ENCODE assay signal across 10 mouse cellular contexts in genomic region chr19:5822834-5823205, GRCm38 (mm10). TPM values are rescaled to one million over a fixed set of nuclear protein-coding genes. Genes with fewer than 3 reads are reported as not detected.
DNase-seq lines count a peak whose midpoint lies in the region; ATAC-seq and TF ChIP-seq lines count a peak whose summit lies in the region.
"Had no signal": no experiment of that assay in that cellular context is flagged by ENCODE, and none has a peak within 500 bp of the region (broad histone marks: within the 10 kb centered on the region; RNA-seq: fewer than 3 reads in every experiment).

No protein-coding gene starts in this region.

- no peak for DNase-seq in heart, adult 2 months
- DNase-seq in heart, postnatal 14 days = no peak
- no peak for DNase-seq in layer of hippocampus, adult 2 months (ENCODE audit: low spot score in 2 of 2)
- no peak for DNase-seq in layer of hippocampus, adult 9-11 months
- no peak for DNase-seq in hindbrain, postnatal 0 days (ENCODE audit: low spot score)
- DNase-seq in spleen, adult 18-20 months = no peak
- DNase-seq in cerebellum, adult 18-20 months = no peak

- TF ChIP-seq EP300 in heart, adult 2 months (IDR thresholded peaks at IDR 0.05; ENCODE audit: insufficient read depth, low read depth, low read length) = no peak

- H3K79me2 ChIP-seq in heart, adult 2 months (replicated peaks; ENCODE audit: control insufficient read depth, insufficient read depth, low read length) = no peaks in the 10 kb centered on the region

- H3K9me3 ChIP-seq in E14TG2a.4 (ENCODE audit: low read length) = no peaks in the 10 kb centered on the region
- H3K9me3 ChIP-seq in hindbrain, postnatal 0 days (ENCODE audit: low read length) = no peaks in the 10 kb centered on the region
- H3K9me3 ChIP-seq: megakaryocyte, embryonic 14.5 days had no signal

- ATAC-seq in hindbrain, postnatal 0 days = no peak

- TF ChIP-seq CTCF in heart, adult 2 months (IDR thresholded peaks at IDR 0.05) = no peak
- TF ChIP-seq CTCF in layer of hippocampus, adult 2 months (conservative IDR thresholded peaks at IDR 0.05) = no peak
- no peak for TF ChIP-seq CTCF in E14TG2a.4 (conservative IDR thresholded peaks at IDR 0.05; ENCODE audit: low read length)
- no peak for TF ChIP-seq CTCF in hindbrain, postnatal 0 days (IDR thresholded peaks at IDR 0.05; ENCODE audit: low read depth)

- WGBS in heart, adult 2 months = 50% methylated on average over 7 of the region's 7 CpGs
- WGBS in hindbrain, postnatal 0 days = 53% methylated on average over 7 of the region's 7 CpGs

- H3K4me2 ChIP-seq in hindbrain, postnatal 0 days (ENCODE audit: low read depth, low read length) = no peak overlapping the region

- intact Hi-C loops in heart, adult 2 months (cut with DNase I) = no loop called here
- intact Hi-C loops in heart, postnatal 14 days (cut with DNase I) = loop anchor here (2.0 kb wide), 1 partner anchor 22 kb away; no protein-coding TSS in a partner anchor

- peaks cover 42% of the 10 kb centered on the region for H3K36me3 ChIP-seq in heart, adult 2 months (ENCODE audit: control insufficient read depth, insufficient read depth, low read length)
- peaks cover 32% of the 10 kb centered on the region for H3K36me3 ChIP-seq in E14TG2a.4 (ENCODE audit: insufficient read depth, low read length)
- no peaks in the 10 kb centered on the region for H3K36me3 ChIP-seq in hindbrain, postnatal 0 days (ENCODE audit: insufficient read depth, low read length)

- peak overlapping the region; percentile 4 for H3K9ac ChIP-seq in heart, adult 2 months (ENCODE audit: low read depth, low read length)
- H3K9ac ChIP-seq in hindbrain, postnatal 0 days (replicated peaks; ENCODE audit: low read length) = no peak overlapping the region

- 0 out of 2 replicates have a peak, but pooled peaks have one; percentile 1 for TF ChIP-seq POLR2A in heart, adult 2 months (IDR thresholded peaks at IDR 0.05; ENCODE audit: insufficient read depth, low read depth, low read length)

- no peak overlapping the region for H3K4me3 ChIP-seq in heart, adult 2 months
- no peak overlapping the region for H3K4me3 ChIP-seq in layer of hippocampus, adult 2 months
- peak overlapping the region; percentile 24; the same call in 1 of the 2 replicates for H3K4me3 ChIP-seq in E14TG2a.4 (replicated peaks; ENCODE audit: low read length)
- H3K4me3 ChIP-seq in hindbrain, postnatal 0 days (ENCODE audit: low read length) = no peak overlapping the region

- no peaks in the 10 kb centered on the region for H3K27me3 ChIP-seq in heart, adult 2 months (ENCODE audit: control insufficient read depth, insufficient read depth, low read length)
- no peaks in the 10 kb centered on the region for H3K27me3 ChIP-seq in E14TG2a.4 (ENCODE audit: insufficient read depth, low read length)
- no peaks in the 10 kb centered on the region for H3K27me3 ChIP-seq in hindbrain, postnatal 0 days (ENCODE audit: insufficient read depth, low read length)
- H3K27me3 ChIP-seq: megakaryocyte, embryonic 14.5 days had no signal

- peak overlapping the region; percentile 92 for H3K27ac ChIP-seq in heart, adult 2 months
- peak overlapping the region; percentile 83 for H3K27ac ChIP-seq in layer of hippocampus, adult 2 months
- peak overlapping the region; percentile 58; the same call in 1 of the 2 replicates for H3K27ac ChIP-seq in hindbrain, postnatal 0 days

- H3K4me1 ChIP-seq in heart, adult 2 months (ENCODE audit: control insufficient read depth, insufficient read depth, low read length) = peaks cover 30% of the 10 kb centered on the region
- peaks cover 80% of the 10 kb centered on the region for H3K4me1 ChIP-seq in E14TG2a.4 (replicated peaks; ENCODE audit: low read depth, low read length)
- H3K4me1 ChIP-seq in hindbrain, postnatal 0 days (ENCODE audit: insufficient read depth, low read length) = peaks cover 18% of the 10 kb centered on the region

RNA-seq across cellular contexts. Expression of gene Scyl1, which starts 51.6 kb away (rescaled TPM):
- total RNA-seq in heart, adult 2 months (2021) = 10 to 100 TPM; 57.2 to 70.0 TPM
- polyA plus RNA-seq in heart, adult 2 months (2012; rRNA removed) = 95.6 and 113 TPM in 2 replicates
- 10 to 100 TPM; 66.2 to 67.2 TPM for total RNA-seq in heart, postnatal 14 days (2021)
- 10 to 100 TPM; 74.1 to 80.9 TPM for total RNA-seq in layer of hippocampus, adult 2 months (2021)
- 84.1 and 96.6 TPM in 2 replicates for total RNA-seq in hindbrain, postnatal 0 days (2014; rRNA removed)
- 73.3 and 76.2 TPM in 2 replicates for polyA plus RNA-seq in hindbrain, postnatal 0 days (2015; fragmentation: Nextera tagmentation; extraction: Ambion mirVana)

RNA-seq across cellular contexts. Expression of gene Frmd8, which starts 52.3 kb away (rescaled TPM):
- 1 to 10 TPM; 7.7 to 8.4 TPM for total RNA-seq in heart, adult 2 months (2021)
- 7.0 and 9.3 TPM in 2 replicates for polyA plus RNA-seq in heart, adult 2 months (2012; rRNA removed)
- total RNA-seq in heart, postnatal 14 days (2021) = 10 to 100 TPM; 15.6 to 15.8 TPM
- 10 to 100 TPM in 1 of 2 experiments, 1 to 10 TPM in 1; 9.5 to 10.6 TPM for total RNA-seq in layer of hippocampus, adult 2 months (2021)
- 19.8 and 43.2 TPM in 2 replicates for total RNA-seq in hindbrain, postnatal 0 days (2014; rRNA removed)
- polyA plus RNA-seq in hindbrain, postnatal 0 days (2015; fragmentation: Nextera tagmentation; extraction: Ambion mirVana) = 12.5 and 13.7 TPM in 2 replicates

RNA-seq across cellular contexts. Expression of gene Slc25a45, which starts 54.8 kb away (rescaled TPM):
- total RNA-seq in heart, adult 2 months (2021) = 1 to 10 TPM; 2.8 TPM
- polyA plus RNA-seq in heart, adult 2 months (2012; rRNA removed) = 7.9 and 8.2 TPM in 2 replicates
- total RNA-seq in heart, postnatal 14 days (2021) = 1 to 10 TPM; 3.3 to 4.5 TPM
- total RNA-seq in layer of hippocampus, adult 2 months (2021) = 1 to 10 TPM; 3.5 to 3.6 TPM
- 2.1 and 6.0 TPM in 2 replicates for total RNA-seq in hindbrain, postnatal 0 days (2014; rRNA removed)
- 1.8 and 2.8 TPM in 2 replicates for polyA plus RNA-seq in hindbrain, postnatal 0 days (2015; fragmentation: Nextera tagmentation; extraction: Ambion mirVana)
- polyA plus RNA-seq: erythroblast, embryonic 14.5 days had no signal
